Mouse (Mus musculus): Measurements from ENCODE around the gene Ncmap. TPM values are rescaled to one million over a fixed set of nuclear protein-coding genes. Genes with fewer than 3 reads are reported as not detected.

The Ncmap gene
- polyA plus RNA-seq, 1 experiment, result 0.96 TPM

GRCm38 (mm10) chr4:135429990-135430760 lies 32.1 kb upstream of the Ncmap start:
- Histone ChIP-seq H3K4me3 (ENCODE audit: insufficient read depth, low read length) (no peak overlapping the region), H3K4me1 (ENCODE audit: control insufficient read depth, insufficient read depth, low read length) (no peaks in the 10 kb centered on the region), H3K27ac (ENCODE audit: insufficient read depth, low read length) (no peak overlapping the region)
- no peak for TF ChIP-seq CTCF (IDR thresholded peaks at IDR 0.05; ENCODE audit: extremely low read depth, insufficient read depth, low read length)
- TF ChIP-seq POLR2A (IDR thresholded peaks at IDR 0.05; ENCODE audit: extremely low read depth, insufficient read depth, low read length), result no peak

- H3K4me1 ChIP-seq (ENCODE audit: control insufficient read depth, insufficient read depth, low read length), result no peaks in the 10 kb centered on the region
- TF ChIP-seq POLR2A (IDR thresholded peaks at IDR 0.05; ENCODE audit: extremely low read depth, insufficient read depth, low read length) (no peak), CTCF (IDR thresholded peaks at IDR 0.05; ENCODE audit: extremely low read depth, insufficient read depth, low read length) (no peak)
- no peak overlapping the region for H3K27ac ChIP-seq (ENCODE audit: insufficient read depth, low read length)
- no peak overlapping the region for H3K4me3 ChIP-seq (ENCODE audit: insufficient read depth, low read length)
Measured at GRCm38 (mm10) chr4:135429383-135429782, 31.4 kb upstream of the Ncmap start.

GRCm38 (mm10) chr4:135426587-135426986 lies 28.6 kb upstream of the Ncmap start:
- TF ChIP-seq POLR2A (IDR thresholded peaks at IDR 0.05; ENCODE audit: extremely low read depth, insufficient read depth, low read length), result no peak
- no peak for TF ChIP-seq CTCF (IDR thresholded peaks at IDR 0.05; ENCODE audit: extremely low read depth, insufficient read depth, low read length)
- no peak overlapping the region for H3K4me3 ChIP-seq (ENCODE audit: insufficient read depth, low read length)
- H3K27ac ChIP-seq (ENCODE audit: insufficient read depth, low read length), result no peak overlapping the region
- no peaks in the 10 kb centered on the region for H3K4me1 ChIP-seq (ENCODE audit: control insufficient read depth, insufficient read depth, low read length)

GRCm38 (mm10) chr4:135425625-135426024 lies 27.6 kb upstream of the Ncmap start:
- Histone ChIP-seq H3K27ac (ENCODE audit: insufficient read depth, low read length) (no peak overlapping the region), H3K4me3 (ENCODE audit: insufficient read depth, low read length) (no peak overlapping the region), H3K4me1 (ENCODE audit: control insufficient read depth, insufficient read depth, low read length) (no peaks in the 10 kb centered on the region)
- TF ChIP-seq CTCF (IDR thresholded peaks at IDR 0.05; ENCODE audit: extremely low read depth, insufficient read depth, low read length) (no peak), POLR2A (IDR thresholded peaks at IDR 0.05; ENCODE audit: extremely low read depth, insufficient read depth, low read length) (no peak)

GRCm38 (mm10) chr4:135420961-135421360 lies 22.9 kb upstream of the Ncmap start:
- Histone ChIP-seq H3K4me3 (ENCODE audit: insufficient read depth, low read length) (no peak overlapping the region), H3K4me1 (ENCODE audit: control insufficient read depth, insufficient read depth, low read length) (no peaks in the 10 kb centered on the region), H3K27ac (ENCODE audit: insufficient read depth, low read length) (no peak overlapping the region)
- TF ChIP-seq POLR2A (IDR thresholded peaks at IDR 0.05; ENCODE audit: extremely low read depth, insufficient read depth, low read length), result no peak
- no peak for TF ChIP-seq CTCF (IDR thresholded peaks at IDR 0.05; ENCODE audit: extremely low read depth, insufficient read depth, low read length)

- no peak for TF ChIP-seq CTCF (IDR thresholded peaks at IDR 0.05; ENCODE audit: extremely low read depth, insufficient read depth, low read length)
- no peak for TF ChIP-seq POLR2A (IDR thresholded peaks at IDR 0.05; ENCODE audit: extremely low read depth, insufficient read depth, low read length)
- Histone ChIP-seq H3K27ac (ENCODE audit: insufficient read depth, low read length) (no peak overlapping the region), H3K4me1 (ENCODE audit: control insufficient read depth, insufficient read depth, low read length) (no peaks in the 10 kb centered on the region), H3K4me3 (ENCODE audit: insufficient read depth, low read length) (no peak overlapping the region)
Measured at GRCm38 (mm10) chr4:135420416-135420815, 22.4 kb upstream of the Ncmap start.

GRCm38 (mm10) chr4:135419996-135420395 lies 22.0 kb upstream of the Ncmap start:
- no peak overlapping the region for H3K4me3 ChIP-seq (ENCODE audit: insufficient read depth, low read length)

GRCm38 (mm10) chr4:135416367-135416766 lies 18.3 kb upstream of the Ncmap start:
- no peak overlapping the region for H3K27ac ChIP-seq (ENCODE audit: insufficient read depth, low read length)
- no peak overlapping the region for H3K4me3 ChIP-seq (ENCODE audit: insufficient read depth, low read length)
- H3K4me1 ChIP-seq (ENCODE audit: control insufficient read depth, insufficient read depth, low read length), result no peaks in the 10 kb centered on the region
- TF ChIP-seq POLR2A (IDR thresholded peaks at IDR 0.05; ENCODE audit: extremely low read depth, insufficient read depth, low read length) (no peak), CTCF (IDR thresholded peaks at IDR 0.05; ENCODE audit: extremely low read depth, insufficient read depth, low read length) (no peak)

More at GRCm38 (mm10) chr4:135419996-135420395, 22.0 kb upstream of the Ncmap start:
- Histone ChIP-seq H3K4me1 (ENCODE audit: control insufficient read depth, insufficient read depth, low read length) (no peaks in the 10 kb centered on the region), H3K27ac (ENCODE audit: insufficient read depth, low read length) (no peak overlapping the region)
- TF ChIP-seq CTCF (IDR thresholded peaks at IDR 0.05; ENCODE audit: extremely low read depth, insufficient read depth, low read length) (no peak), POLR2A (IDR thresholded peaks at IDR 0.05; ENCODE audit: extremely low read depth, insufficient read depth, low read length) (no peak)

- H3K4me3 ChIP-seq (ENCODE audit: insufficient read depth, low read length), result no peak overlapping the region
Measured at GRCm38 (mm10) chr4:135413491-135413890, 15.5 kb upstream of the Ncmap start.

GRCm38 (mm10) chr4:135411633-135412032 lies 13.6 kb upstream of the Ncmap start:
- H3K4me1 ChIP-seq (ENCODE audit: control insufficient read depth, insufficient read depth, low read length), result no peaks in the 10 kb centered on the region
- no peak overlapping the region for H3K27ac ChIP-seq (ENCODE audit: insufficient read depth, low read length)
- TF ChIP-seq CTCF (IDR thresholded peaks at IDR 0.05; ENCODE audit: extremely low read depth, insufficient read depth, low read length) (peak; percentile 79), POLR2A (IDR thresholded peaks at IDR 0.05; ENCODE audit: extremely low read depth, insufficient read depth, low read length) (no peak)
- H3K4me3 ChIP-seq (ENCODE audit: insufficient read depth, low read length), result no peak overlapping the region

More at GRCm38 (mm10) chr4:135413491-135413890, 15.5 kb upstream of the Ncmap start:
- Histone ChIP-seq H3K4me1 (ENCODE audit: control insufficient read depth, insufficient read depth, low read length) (no peaks in the 10 kb centered on the region), H3K27ac (ENCODE audit: insufficient read depth, low read length) (no peak overlapping the region)
- no peak for TF ChIP-seq CTCF (IDR thresholded peaks at IDR 0.05; ENCODE audit: extremely low read depth, insufficient read depth, low read length)

Measured in cortical plate, adult 2 months (tissue).